Mouse (Mus musculus) kidney, postnatal 0 days (tissue): Measurements from ENCODE around the gene Zdhhc23. TPM values are rescaled to one million over a fixed set of nuclear protein-coding genes. Genes with fewer than 3 reads are reported as not detected.

ENCODE experiments used
- ATAC-seq: fragments of 200-750 bp; cut with Nextera tagmentation; replicated peaks from 2 replicates; pipeline ENCODE4 v1.8.0; 2017; ENCODE audit warnings: low read depth, moderate number of reproducible peaks, moderate TSS enrichment, moderate library complexity; ENCODE audit not compliant: low FRiP score
- DNase-seq: peaks from one replicate; pipeline ENCODE4 v3.0.0-alpha.2; 2016; ENCODE audit warnings: low spot score
- H3K27ac ChIP-seq: fragments of 300-500 bp; sonication (generic); 2 replicates; pipeline ENCODE4 v1.5.1; 2014; ENCODE audit warnings: mild to moderate bottlenecking
- H3K27me3 ChIP-seq: fragments of 300-500 bp; sonication (generic); 2 replicates; pipeline ENCODE4 v1.6.1; 2014; ENCODE audit warnings: low read length, mixed read lengths; ENCODE audit not compliant: insufficient read depth
- H3K36me3 ChIP-seq: fragments of 300-500 bp; sonication (generic); 2 replicates; pipeline ENCODE4 v1.6.1; 2014; ENCODE audit warnings: low read length, mixed read lengths; ENCODE audit not compliant: insufficient read depth
- H3K4me1 ChIP-seq: fragments of 300-500 bp; sonication (generic); replicated peaks from 2 replicates; pipeline ENCODE4 v1.6.1; 2014; ENCODE audit warnings: antibody characterized with exemption, low read length, mixed read lengths; ENCODE audit not compliant: insufficient read depth
- H3K4me2 ChIP-seq: fragments of 300-500 bp; sonication (generic); 2 replicates; pipeline ENCODE4 v1.6.1; 2014; ENCODE audit warnings: mild to moderate bottlenecking, low read length, moderate library complexity, mixed read lengths
- H3K4me3 ChIP-seq: fragments of 300-500 bp; sonication (generic); replicated peaks from 2 replicates; pipeline ENCODE4 v1.5.1; 2014; ENCODE audit warnings: low read depth, low read length
- H3K9ac ChIP-seq: fragments of 300-500 bp; sonication (generic); 2 replicates; pipeline ENCODE4 v1.6.1; 2014; ENCODE audit warnings: low read depth, low read length
- H3K9me3 ChIP-seq: fragments of 300-500 bp; sonication (generic); replicated peaks from 2 replicates; pipeline ENCODE4 v1.6.1; 2016; ENCODE audit warnings: low read length, inconsistent platforms, mixed read lengths
- CTCF ChIP-seq: IDR thresholded peaks from 2 replicates; pipeline ENCODE4 v1.5.1; 2016; ENCODE audit warnings: antibody characterized with exemption, low read depth, mild to moderate bottlenecking, moderate library complexity
- WGBS: fragments of 180-500 bp; shearing (Covaris S2); extraction: QIAGEN DNeasy Blood & Tissue Kit; methylation state at CpG from one replicate; pipeline ENCODE4 v1.1.7; 2014; 5-methylcytosine and 5-hydroxymethylcytosine counted together
- polyA plus RNA-seq: library from polyadenylated mRNA; unstranded; fragments of >200 nt; fragmentation: Nextera tagmentation; extraction: Ambion mirVana; gene quantifications from 2 replicates; pipeline ENCODE4 v1.2.1, GENCODE M21; 2015

Gene Zdhhc23
- polyA plus RNA-seq, 1 experiment from 2014 or later: 2.3 TPM

GRCm38 (mm10) chr16:44017707-44018106 lies 38.1 kb upstream of the Zdhhc23 start:
- TF ChIP-seq CTCF: no peak
- ATAC-seq (no peak), DNase-seq (no peak)
- H3K9me3 ChIP-seq: no peaks in the 10 kb centered on the region
- no peaks in the 10 kb centered on the region for H3K36me3 ChIP-seq
- no peak overlapping the region for H3K27ac ChIP-seq
- H3K4me3 ChIP-seq: no peak overlapping the region
- no peak overlapping the region for H3K4me2 ChIP-seq
- 87% methylated on average over 4 of the region's 4 CpGs for WGBS
- no peaks in the 10 kb centered on the region for H3K4me1 ChIP-seq
- no peak overlapping the region for H3K9ac ChIP-seq
- no peaks in the 10 kb centered on the region for H3K27me3 ChIP-seq

DNA sequence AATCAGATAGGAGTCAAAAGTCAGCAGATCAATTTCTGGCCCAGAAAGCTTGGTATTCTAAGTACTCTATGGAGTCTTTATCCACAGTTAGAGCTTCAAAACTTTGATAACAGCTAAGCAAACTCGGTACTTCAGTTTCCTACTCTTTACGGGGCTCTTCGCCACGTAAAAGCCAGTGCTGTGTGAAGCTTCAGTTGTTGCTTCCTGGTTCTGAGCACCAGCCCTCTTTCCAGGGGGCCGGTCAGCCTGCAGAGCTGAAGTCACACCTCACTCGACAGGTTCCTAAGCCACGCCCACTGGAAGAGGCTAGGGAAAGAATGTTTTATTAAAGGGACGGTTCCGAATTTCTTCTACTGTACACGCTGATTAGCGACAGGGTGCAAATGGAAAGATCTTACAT lies 36.6 kb upstream of the Zdhhc23 start:
- ATAC-seq (peak; percentile 89), DNase-seq (peak; percentile 67)
- Histone ChIP-seq H3K9me3 (no peaks in the 10 kb centered on the region), H3K4me1 (no peaks in the 10 kb centered on the region), H3K4me2 (peak overlapping the region; percentile 54), H3K27me3 (no peaks in the 10 kb centered on the region), H3K27ac (no peak overlapping the region), H3K9ac (peak overlapping the region; percentile 43), H3K4me3 (peak overlapping the region; percentile 36; the same call in 1 of the 2 replicates), H3K36me3 (no peaks in the 10 kb centered on the region)
- no peak for TF ChIP-seq CTCF
- 8% methylated on average over 11 of the region's 11 CpGs for WGBS

- TF ChIP-seq CTCF: no peak
- no peaks in the 10 kb centered on the region for H3K9me3 ChIP-seq
- peak overlapping the region; percentile 36; the same call in 1 of the 2 replicates for H3K4me3 ChIP-seq
- no peaks in the 10 kb centered on the region for H3K27me3 ChIP-seq
- peak overlapping the region; percentile 54 for H3K4me2 ChIP-seq
- 60% methylated on average over 16 of the region's 16 CpGs for WGBS
- H3K27ac ChIP-seq: no peak overlapping the region
- no peak for DNase-seq
- ATAC-seq: no peak
- H3K9ac ChIP-seq: peak overlapping the region; percentile 43
- no peaks in the 10 kb centered on the region for H3K4me1 ChIP-seq
- H3K36me3 ChIP-seq: no peaks in the 10 kb centered on the region
Observed at GRCm38 (mm10) chr16:44015416-44016158, 36.0 kb upstream of the Zdhhc23 start.

GRCm38 (mm10) chr16:44011010-44011409 lies 31.4 kb upstream of the Zdhhc23 start:
- peak; percentile 43; the same call in 1 of the 2 replicates for ATAC-seq
- H3K9me3 ChIP-seq: no peaks in the 10 kb centered on the region
- no peak overlapping the region for H3K4me2 ChIP-seq
- 0 out of 2 replicates have a peak, but pooled peaks cover 6% of the 10 kb centered on the region for H3K36me3 ChIP-seq
- no peak overlapping the region for H3K27ac ChIP-seq
- H3K9ac ChIP-seq: no peak overlapping the region
- WGBS: 49% methylated on average over 5 of the region's 5 CpGs
- no peak for TF ChIP-seq CTCF
- no peaks in the 10 kb centered on the region for H3K27me3 ChIP-seq
- peak; percentile 10 for DNase-seq
- no peak overlapping the region for H3K4me3 ChIP-seq
- no peaks in the 10 kb centered on the region for H3K4me1 ChIP-seq

DNA sequence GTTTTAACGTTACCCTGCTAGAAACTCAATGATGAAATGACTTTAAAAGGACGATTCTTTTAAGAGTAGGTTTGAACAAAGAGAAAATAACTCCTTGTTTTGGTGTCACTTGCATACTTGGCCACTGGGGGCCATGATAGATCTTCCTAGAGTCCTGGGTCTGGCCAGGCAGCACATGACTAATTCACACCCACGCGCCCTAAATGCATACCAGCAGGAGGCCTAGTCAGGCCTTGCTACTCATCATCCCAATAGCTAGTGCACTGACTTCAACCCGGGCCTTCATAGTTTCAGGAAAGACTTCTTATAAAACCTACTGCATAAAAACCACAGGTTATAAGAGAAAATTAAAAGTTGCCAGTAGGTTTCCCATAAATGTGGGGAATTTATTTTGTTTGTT lies 22.5 kb upstream of the Zdhhc23 start:
- Histone ChIP-seq H3K27me3 (no peaks in the 10 kb centered on the region), H3K9ac (no peak overlapping the region), H3K4me2 (no peak overlapping the region), H3K4me1 (no peaks in the 10 kb centered on the region), H3K9me3 (no peaks in the 10 kb centered on the region), H3K27ac (no peak overlapping the region), H3K36me3 (0 out of 2 replicates have a peak, but pooled peaks cover 4% of the 10 kb centered on the region), H3K4me3 (no peak overlapping the region)
- peak; percentile 56 for TF ChIP-seq CTCF
- WGBS: 59% methylated on average over 5 of the region's 5 CpGs
- peak; percentile 71 for DNase-seq
- no peak; the same call in 1 of the 2 replicates for ATAC-seq

- Histone ChIP-seq H3K4me2 (no peak overlapping the region), H3K4me3 (no peak overlapping the region), H3K27me3 (no peaks in the 10 kb centered on the region), H3K9ac (no peak overlapping the region), H3K27ac (no peak overlapping the region), H3K9me3 (no peaks in the 10 kb centered on the region), H3K36me3 (0 out of 2 replicates have a peak, but pooled peaks cover 3% of the 10 kb centered on the region), H3K4me1 (no peaks in the 10 kb centered on the region)
- ATAC-seq (no peak), DNase-seq (no peak)
- 78% methylated on average over 5 of the region's 5 CpGs for WGBS
- TF ChIP-seq CTCF: no peak
Observed at GRCm38 (mm10) chr16:43999541-43999940, 19.9 kb upstream of the Zdhhc23 start.
